Mouse (Mus musculus) layer of hippocampus, adult 11-12 months (tissue): ENCODE measurements at regions not wholly inside any gene's neighbourhood (a gene's known extent, or its start where the extent isn't known, plus 50 kb on each side); places are given as distances from the start of the nearest gene placed in this dataset.

ENCODE experiments used
- DNase-seq: peaks from one replicate; pipeline ENCODE4 v3.0.0; 2022; ENCODE audit warnings: low spot score

- DNase-seq: no peak
Measured at GRCm38 (mm10) chr17:15194894-15195461, 153.6 kb upstream of the Gm3448 start.

- DNase-seq: no peak
Measured at GRCm38 (mm10) chr17:15193831-15194230, 152.5 kb upstream of the Gm3448 start.

DNA sequence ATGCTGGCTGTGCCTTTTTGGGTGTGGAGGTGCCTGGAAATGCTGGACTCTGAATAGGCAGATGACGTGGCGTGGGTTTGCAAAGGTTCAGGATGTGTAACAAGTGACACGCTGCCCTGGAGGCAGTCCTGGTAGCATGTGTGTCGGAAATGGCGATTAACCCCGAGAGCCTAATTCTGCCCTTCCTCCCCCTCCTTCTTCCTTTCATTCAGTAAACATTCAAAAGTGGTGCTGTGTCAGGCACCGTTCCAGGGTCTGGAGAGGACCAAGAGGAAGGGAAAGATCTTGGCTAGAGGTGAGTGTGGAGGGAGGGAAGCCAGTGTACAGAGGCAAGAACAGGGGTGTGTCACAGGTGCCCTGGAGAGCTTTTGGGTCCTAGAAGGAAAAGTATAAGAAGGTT lies 151.5 kb upstream of the Gm3448 start:
- no peak for DNase-seq

- DNase-seq: no peak
Measured at GRCm38 (mm10) chr17:15185217-15185616, 143.9 kb upstream of the Gm3448 start.

DNA sequence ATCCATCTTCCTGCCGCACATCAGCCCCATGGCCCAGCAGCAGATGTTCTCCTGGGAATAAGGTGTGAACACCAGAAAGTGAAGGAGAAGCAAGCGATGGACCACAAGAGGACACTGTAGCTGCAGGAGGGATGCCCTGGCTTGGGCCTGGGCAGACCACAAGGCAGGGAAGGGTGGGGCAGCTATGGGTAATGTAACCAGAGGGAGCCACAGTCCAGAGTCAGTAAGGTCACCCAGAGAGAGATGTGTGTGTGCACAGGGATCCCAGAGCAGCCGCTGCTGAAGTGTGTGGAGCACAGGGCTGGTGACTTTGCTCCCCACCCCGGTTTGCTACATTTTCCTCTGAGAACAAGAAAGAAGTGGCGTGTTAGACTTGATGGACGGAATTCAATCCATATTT lies 142.5 kb upstream of the Gm3448 start:
- no peak for DNase-seq

GRCm38 (mm10) chr17:15182105-15182504 lies 140.8 kb upstream of the Gm3448 start:
- DNase-seq: no peak

DNA sequence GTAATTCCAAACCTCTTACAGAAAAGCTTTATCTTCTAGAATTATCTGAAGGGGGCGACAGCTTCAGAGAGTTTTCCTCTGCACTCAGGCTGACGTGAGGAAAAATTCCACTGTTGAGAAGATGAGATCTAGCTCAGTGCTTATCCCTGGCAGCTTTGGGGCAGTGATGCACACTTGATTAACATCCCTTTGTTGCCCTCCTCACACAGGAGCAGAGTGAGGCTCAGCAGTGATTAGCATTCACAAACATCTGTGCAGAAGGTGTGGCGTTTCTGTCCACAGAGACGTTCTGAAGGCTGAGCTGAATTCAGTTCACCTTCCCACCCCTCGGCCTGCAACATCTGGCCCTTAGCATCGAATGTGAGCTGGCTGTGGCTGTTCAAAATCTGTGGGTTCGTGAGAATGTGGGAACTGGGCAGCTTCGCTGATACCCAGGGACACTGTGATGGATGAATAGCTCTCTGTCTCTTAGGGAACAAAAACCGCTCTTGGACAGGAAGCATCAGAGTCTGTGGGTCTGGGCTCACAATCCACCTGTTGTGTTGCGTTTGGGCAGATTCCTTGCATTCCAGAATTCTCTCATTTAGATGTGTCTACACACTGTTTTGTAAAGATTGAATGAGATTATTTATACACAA lies 139.0 kb upstream of the Gm3448 start:
- DNase-seq: no peak

- no peak for DNase-seq
Measured at GRCm38 (mm10) chr17:15179411-15179951, 138.1 kb upstream of the Gm3448 start.

- DNase-seq: no peak
Measured at GRCm38 (mm10) chr17:15177390-15177789, 136.1 kb upstream of the Gm3448 start.

GRCm38 (mm10) chr17:15174354-15174953 lies 133.1 kb upstream of the Gm3448 start:
- DNase-seq: no peak

DNA sequence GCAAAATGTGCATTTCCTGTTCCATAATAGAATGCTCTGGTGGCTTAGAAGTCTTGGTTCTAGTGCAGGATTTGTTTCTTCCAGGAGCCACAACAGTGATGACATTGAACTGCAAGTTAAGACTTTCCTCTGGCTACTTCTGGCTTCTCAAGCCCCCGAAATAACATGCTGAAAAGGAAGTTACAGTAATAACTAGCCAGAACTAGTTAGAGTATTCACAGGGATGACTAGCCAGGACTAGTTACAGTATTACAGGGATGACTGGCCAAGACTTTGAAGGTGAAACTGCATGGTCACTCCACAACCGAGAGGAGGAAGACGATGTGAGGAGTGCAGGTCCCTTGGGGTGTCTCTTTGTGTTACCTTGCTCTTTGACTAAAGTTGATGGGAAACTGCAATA lies 126.6 kb upstream of the Gm3448 start:
- DNase-seq: no peak

DNA sequence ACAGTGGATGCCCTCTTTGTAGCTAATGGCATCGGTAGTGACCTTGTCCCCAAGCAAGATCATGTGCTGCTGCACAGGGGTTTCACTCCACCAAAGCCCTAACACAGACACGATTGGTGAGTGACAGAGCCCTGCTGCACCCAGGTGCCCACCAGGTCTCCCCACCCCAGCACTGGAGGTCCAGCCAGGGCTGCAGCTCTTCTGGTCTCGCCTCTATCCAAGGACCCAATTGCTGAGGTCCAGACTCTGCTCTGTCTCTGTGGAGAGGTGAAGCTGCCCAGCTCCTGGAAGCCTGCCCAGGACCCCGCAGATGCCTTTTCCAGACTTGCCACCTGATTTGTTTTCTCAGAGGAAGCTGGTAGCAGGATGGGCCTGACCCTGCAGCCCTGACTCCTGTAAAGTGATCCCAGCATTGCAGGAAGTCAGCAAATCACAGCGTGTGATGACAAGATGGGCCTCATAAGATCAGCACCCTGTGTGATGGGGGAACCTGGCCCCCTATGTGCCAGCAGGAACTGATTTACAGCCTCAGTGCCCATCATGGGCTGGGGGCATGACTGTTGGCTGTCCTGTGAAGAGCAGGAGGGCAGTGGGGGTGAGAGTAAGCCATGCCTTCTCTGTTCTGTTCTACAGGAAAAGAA lies 116.5 kb upstream of the Gm3448 start:
- DNase-seq: no peak

DNA sequence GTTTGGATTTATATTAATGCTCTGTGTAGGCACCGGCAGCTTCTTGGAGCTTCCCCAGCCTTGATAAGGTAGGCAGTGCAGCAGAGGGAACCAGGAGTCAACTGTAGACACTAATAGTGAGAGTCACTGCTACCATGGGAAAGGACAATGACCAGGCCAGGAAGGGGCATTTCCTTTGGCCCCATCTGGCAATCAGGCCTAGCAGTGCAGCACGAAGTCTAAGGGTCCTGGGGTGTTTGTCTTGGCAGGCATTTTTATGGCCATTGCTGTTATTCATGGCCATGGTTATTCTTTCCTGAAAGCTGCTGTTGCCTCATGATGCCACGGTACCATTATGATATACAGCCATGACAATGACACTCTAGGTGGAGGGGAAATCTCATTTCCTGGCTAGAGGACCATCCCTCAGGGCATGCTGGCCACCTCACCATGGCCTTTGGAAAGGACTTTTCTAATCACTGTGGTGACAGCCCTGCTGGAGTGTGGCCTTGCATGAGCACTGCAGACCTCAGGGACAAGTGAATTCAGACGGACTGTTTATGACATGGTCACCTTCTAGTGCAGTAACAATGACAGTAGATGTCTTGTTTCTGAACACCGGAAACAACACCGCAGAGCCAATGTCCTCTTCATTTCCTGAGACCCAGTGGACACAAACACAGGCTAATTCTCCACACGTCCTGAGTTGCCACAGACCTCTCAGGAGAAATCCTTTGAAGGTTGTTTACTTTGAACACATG lies 111.8 kb upstream of the Gm3448 start:
- no peak for DNase-seq

DNA sequence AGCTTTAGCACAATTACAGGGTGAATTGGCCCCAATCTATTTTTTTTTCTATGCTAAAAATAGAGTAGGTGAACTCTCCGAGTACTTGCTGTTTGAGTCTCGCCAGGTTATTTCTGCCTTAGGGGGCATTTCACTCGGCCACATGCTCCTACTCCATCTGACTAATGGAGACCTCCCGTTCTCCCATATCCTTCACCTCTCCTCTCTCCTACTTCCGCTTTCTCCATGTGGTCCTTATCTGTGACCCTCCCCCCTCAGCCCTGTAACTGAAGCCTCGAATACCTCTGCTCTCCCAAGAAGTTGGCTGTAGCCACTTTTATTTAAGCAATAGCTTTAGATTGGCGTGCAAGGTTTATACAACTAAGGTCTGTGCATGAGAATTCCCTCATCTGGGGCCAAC lies 111.1 kb upstream of the Gm3448 start:
- no peak for DNase-seq

DNA sequence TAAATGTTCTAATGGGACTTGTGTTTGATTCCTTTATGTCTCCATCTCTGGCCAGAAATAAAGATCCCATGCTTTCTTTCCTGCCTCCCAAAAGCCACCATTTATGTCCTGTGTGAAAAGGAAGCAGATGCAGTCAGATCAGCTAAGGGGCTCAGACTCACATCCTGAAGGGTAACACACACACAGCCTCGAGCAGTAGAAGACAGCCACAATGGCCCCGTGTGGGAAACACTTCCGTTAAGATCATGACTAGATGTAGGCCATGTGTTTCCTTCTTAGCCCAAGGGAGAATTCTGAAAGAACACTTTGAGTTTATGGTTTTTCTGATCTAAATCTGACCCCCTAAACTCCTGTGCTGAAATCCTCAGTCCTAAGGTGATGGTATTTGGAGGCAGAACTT lies 110.4 kb upstream of the Gm3448 start:
- no peak for DNase-seq

DNA sequence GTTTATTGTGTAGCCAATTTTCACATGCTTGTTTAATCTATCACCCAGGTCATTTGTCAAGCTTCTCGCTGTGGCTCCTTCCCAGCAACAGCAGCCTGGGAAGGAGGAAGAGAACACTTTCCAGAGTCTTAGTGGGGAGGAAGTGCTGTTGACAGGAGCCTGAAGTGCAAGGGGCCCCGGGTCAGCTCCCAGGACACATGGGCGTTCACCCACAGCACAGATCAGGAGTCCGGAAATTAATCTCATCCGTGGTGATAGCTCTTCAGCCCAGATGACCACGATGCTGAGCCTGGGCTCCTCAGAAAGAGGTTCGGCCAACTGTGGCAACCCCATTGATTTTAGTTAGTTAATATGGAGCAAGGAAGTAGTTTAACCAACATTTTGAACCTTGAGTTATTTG lies 105.3 kb upstream of the Gm3448 start:
- DNase-seq: no peak

GRCm38 (mm10) chr17:15145191-15145968 lies 104.0 kb upstream of the Gm3448 start:
- no peak for DNase-seq

- DNase-seq: no peak
Measured at GRCm38 (mm10) chr17:15140391-15140790, 99.1 kb upstream of the Gm3448 start.
